9 mouse cellular contexts compared by ENCODE assay signal in the genomic region with DNA sequence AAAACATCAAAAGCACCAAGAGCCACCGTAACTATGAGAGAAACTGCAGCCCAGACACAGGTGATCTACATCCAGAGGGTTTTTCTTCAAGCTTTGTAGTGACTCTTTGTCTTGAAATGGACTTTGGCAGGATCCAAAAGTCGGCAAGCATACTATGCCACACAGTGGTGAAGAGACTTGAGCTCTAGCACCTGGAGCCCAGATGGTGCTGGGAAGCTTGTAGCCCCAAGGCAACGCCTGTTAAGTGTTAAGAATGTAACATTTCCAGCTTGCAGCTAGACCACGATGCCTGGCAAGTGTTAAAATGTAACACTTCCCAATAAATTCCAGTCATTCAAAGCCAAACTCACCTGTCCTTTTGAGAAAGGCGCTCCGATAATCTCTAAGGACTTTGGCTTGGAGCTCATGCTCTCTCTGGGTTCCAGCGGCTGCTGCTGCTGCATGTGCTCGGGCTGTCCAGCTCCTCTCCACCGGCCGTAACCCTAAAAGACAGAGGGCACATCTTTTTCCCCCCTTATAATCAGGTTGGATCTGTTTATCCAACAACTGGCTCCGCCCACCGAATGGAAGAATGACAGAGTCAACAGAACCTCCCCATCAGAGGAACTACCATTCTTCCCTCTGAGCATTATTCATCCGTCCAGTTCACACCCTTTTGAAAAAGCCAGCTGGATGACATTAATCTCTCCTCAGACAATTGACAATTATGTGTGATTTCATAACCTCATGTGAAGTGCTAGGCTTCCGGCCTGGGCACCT. TPM values are rescaled to one million over a fixed set of nuclear protein-coding genes. Genes with fewer than 3 reads are reported as not detected.
DNase-seq lines count a peak whose midpoint lies in the region; ATAC-seq and TF ChIP-seq lines count a peak whose summit lies in the region.
"Had no signal": no experiment of that assay in that cellular context is flagged by ENCODE, and none has a peak within 500 bp of the region (broad histone marks: within the 10 kb centered on the region; RNA-seq: fewer than 3 reads in every experiment).

A gene (minus strand): TSS at position 523 of the 759 bp plus-strand sequence.

- TF ChIP-seq POLR2A in bone marrow, adult 2 months (IDR thresholded peaks at IDR 0.05; ENCODE audit: borderline replicate concordance, control insufficient read depth, low read depth, low read length) = no peak

- TF ChIP-seq CTCF in bone marrow, adult 2 months (IDR thresholded peaks at IDR 0.05; ENCODE audit: control insufficient read depth, insufficient read depth, low read length) = no peak

- WGBS in heart, embryonic 11.5 days (ENCODE audit: insufficient replicate concordance) = 50% methylated on average over 14 of the region's 14 CpGs
- WGBS in bone marrow, adult 2 months = 79% methylated on average over 14 of the region's 14 CpGs
- 50% methylated on average over 14 of the region's 14 CpGs for WGBS in hindbrain, embryonic 12.5 days

- H3K4me1 ChIP-seq in heart, embryonic 11.5 days (ENCODE audit: control insufficient read depth, insufficient read depth, low read length) = peaks cover 5% of the 10 kb centered on the region; the same call in 1 of the 2 replicates
- no peaks in the 10 kb centered on the region for H3K4me1 ChIP-seq in bone marrow, adult 2 months (ENCODE audit: control insufficient read depth, insufficient read depth, low read length)
- peaks cover 12% of the 10 kb centered on the region; the same call in 1 of the 2 replicates for H3K4me1 ChIP-seq in hindbrain, embryonic 12.5 days

- H3K36me3 ChIP-seq in heart, embryonic 11.5 days (ENCODE audit: control insufficient read depth, insufficient read depth, low read length) = no peaks in the 10 kb centered on the region
- no peaks in the 10 kb centered on the region for H3K36me3 ChIP-seq in hindbrain, embryonic 12.5 days

- H3K27ac ChIP-seq in heart, embryonic 11.5 days (ENCODE audit: low read depth, low read length) = no peak within 1 kb of the TSS
- no peak within 1 kb of the TSS for H3K27ac ChIP-seq in bone marrow, adult 2 months (ENCODE audit: control insufficient read depth, insufficient read depth, low read depth, low read length, poor library complexity)
- H3K27ac ChIP-seq in hindbrain, embryonic 12.5 days = no peak within 1 kb of the TSS

- H3K4me3 ChIP-seq in heart, embryonic 11.5 days (ENCODE audit: low read depth, low read length) = no peak within 1 kb of the TSS; the same call in 1 of the 2 replicates
- H3K4me3 ChIP-seq in bone marrow, adult 2 months (replicated peaks; ENCODE audit: control insufficient read depth, low read depth, low read length) = peak within 1 kb of the TSS; percentile 10
- H3K4me3 ChIP-seq in hindbrain, embryonic 12.5 days = no peak within 1 kb of the TSS

- no peaks in the 10 kb centered on the region for H3K27me3 ChIP-seq in heart, embryonic 11.5 days (ENCODE audit: control insufficient read depth, insufficient read depth, low read length)
- H3K27me3 ChIP-seq in hindbrain, embryonic 12.5 days = no peaks in the 10 kb centered on the region

- no peak for DNase-seq in heart, postnatal 4 days
- peak; percentile 22 for DNase-seq in lung, postnatal 36 days
- DNase-seq in frontal cortex, postnatal 14 days (ENCODE audit: low spot score in 2 of 2) = no peak
- no peak for DNase-seq in cerebellum, postnatal 4 days (ENCODE audit: low spot score in 2 of 2)
- no peak for DNase-seq in adrenal gland, adult 2 months

- no peak within 1 kb of the TSS for H3K9ac ChIP-seq in heart, embryonic 11.5 days (ENCODE audit: low read depth, low read length)
- H3K9ac ChIP-seq in hindbrain, embryonic 12.5 days = no peak within 1 kb of the TSS

- ATAC-seq in heart, embryonic 11.5 days (replicated peaks; ENCODE audit: insufficient number of reproducible peaks, low FRiP score, low TSS enrichment) = no peak
- peak; percentile 64; the same call in 1 of the 2 replicates for ATAC-seq in hindbrain, embryonic 12.5 days (ENCODE audit: low FRiP score)

- peak within 1 kb of the TSS; percentile 58 for H3K4me2 ChIP-seq in heart, embryonic 11.5 days
- H3K4me2 ChIP-seq in hindbrain, embryonic 12.5 days (replicated peaks) = 0 out of 2 replicates have a peak within 1 kb of the TSS, but pooled peaks have one; percentile 15

- no peaks in the 10 kb centered on the region for H3K9me3 ChIP-seq in heart, embryonic 11.5 days (replicated peaks; ENCODE audit: control insufficient read depth, low read length)
- no peaks in the 10 kb centered on the region for H3K9me3 ChIP-seq in hindbrain, embryonic 12.5 days (replicated peaks)

RNA-seq across cellular contexts. Expression of the gene that starts here (rescaled TPM):
- 1.1 TPM in 2 replicates for polyA plus RNA-seq in heart, embryonic 11.5 days (2014; fragmentation: Nextera tagmentation; extraction: Ambion mirVana)
- total RNA-seq in heart, postnatal 4 days (2021) = under 1 TPM in 1 of 2 experiments, not detected in 1; 0.45 TPM
- 4.2 and 5.8 TPM in 2 replicates for polyA plus RNA-seq in bone marrow, adult 2 months (2011; ENCODE audit: insufficient read depth, insufficient read length, low replicate concordance, missing spikeins)
- polyA plus RNA-seq in hindbrain, embryonic 12.5 days (2016; fragmentation: Nextera tagmentation; extraction: Ambion mirVana) = 2.7 and 3.4 TPM in 2 replicates
- 1 to 10 TPM in 1 of 2 experiments, not detected in 1; 3.9 TPM for total RNA-seq in adrenal gland, adult 2 months (2021)
- 0.10 TPM in 1 of 2 replicates, not detected in the other for polyA plus RNA-seq in adrenal gland, adult 2 months (2012; rRNA removed)
- total RNA-seq: MEL had no signal
